Mouse (Mus musculus): ENCODE data around the gene Duoxa1.

DNA sequence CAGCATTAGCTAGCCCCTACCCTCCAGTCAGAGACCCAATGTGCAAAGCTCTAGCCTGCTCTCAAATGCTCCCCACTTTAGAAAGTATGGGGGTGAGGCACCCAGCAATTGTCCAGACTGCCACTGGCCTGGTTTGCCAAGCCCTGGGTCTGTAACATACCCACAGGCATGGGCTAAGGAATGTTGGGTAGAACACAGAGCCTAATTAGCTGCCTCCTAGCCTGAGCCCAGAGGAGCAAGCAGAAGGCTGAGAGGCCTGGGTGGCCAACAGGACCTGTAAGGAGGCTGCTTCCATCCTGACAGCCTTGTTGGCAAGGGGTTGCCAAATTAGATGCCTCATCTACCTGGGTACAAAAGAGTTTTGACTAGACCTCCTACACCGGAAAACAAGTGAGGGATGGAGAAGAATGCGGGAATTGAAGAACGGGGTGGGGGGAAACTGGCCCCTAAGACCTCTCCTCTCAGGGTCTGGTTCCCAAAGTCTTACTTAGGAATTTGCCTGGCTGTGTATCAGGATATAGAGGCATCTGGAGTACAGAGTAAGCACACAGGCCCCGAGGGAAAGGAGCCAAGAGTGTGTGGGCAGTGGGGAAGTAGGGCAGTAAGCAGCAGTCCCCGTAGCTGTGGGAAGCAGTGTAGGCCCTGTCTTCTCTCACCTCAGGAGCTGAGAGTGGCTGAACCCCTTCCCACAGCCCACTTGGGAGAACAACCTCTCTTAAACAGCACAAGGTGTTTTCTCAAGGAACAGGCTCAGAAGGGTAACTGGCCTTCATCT is 37.8 kb upstream of the Duoxa1 start:
- TF ChIP-seq CTCF (IDR thresholded peaks at IDR 0.05; ENCODE audit: low read depth, low read length), result no peak
- no peak for TF ChIP-seq GATA1 (IDR thresholded peaks at IDR 0.05; ENCODE audit: borderline replicate concordance, low read length)
